Mouse (Mus musculus): ENCODE measurements around the gene Cd46. TPM values are rescaled to one million over a fixed set of nuclear protein-coding genes. Genes with fewer than 3 reads are reported as not detected.

Cd46 gene
- total RNA-seq, 2 experiments from 2014 or later = 1.3 to 2.0 TPM

Small RNA genes lying within 50 kb of the gene (microRNA-seq; reads per million reads assigned to microRNA genes)
- gene Mir29b-2 = 31.8 reads per million, percentile 38 among the genes with 10 or more reads in this experiment
- gene Mir29c = 1,996 reads per million, percentile 86 among the genes with 10 or more reads in this experiment

Other genes with a start within 250 kb of the Cd46 start
- 10 to 100 TPM; 45.0 to 62.8 TPM for gene Cd34, start 153.4 kb downstream of the Cd46 start, total RNA-seq (2021)
- gene Cr1l, start 39.3 kb upstream of the Cd46 start, total RNA-seq (2021) = 10 to 100 TPM; 71.6 to 86.7 TPM
- gene Cr2, start 84.5 kb upstream of the Cd46 start, total RNA-seq (2021) = under 1 TPM; 0.17 to 0.46 TPM

Data from adrenal gland, postnatal 36 days (tissue).